Mouse (Mus musculus) spleen, adult 2 months (tissue): ENCODE measurements around the gene Dnah1. TPM values are rescaled to one million over a fixed set of nuclear protein-coding genes. Genes with fewer than 3 reads are reported as not detected.

Experiments used
- DNase-seq, 2 experiments: peaks; one replicate each; pipeline versions ENCODE4 v3.0.0 to v3.0.0-alpha.2; 2012 to 2021; ENCODE audit warnings: low spot score in 2 of 2, low read depth in 1 of 2
- H3K27ac ChIP-seq: fragments of 200-500 bp; 2 replicates; pipeline ENCODE4 v1.5.1; 2012; ENCODE audit warnings: low read length, inconsistent platforms; ENCODE audit not compliant: insufficient read depth
- H3K27me3 ChIP-seq: fragments of 200-500 bp; 2 replicates; pipeline ENCODE4 v1.6.1; 2012; ENCODE audit warnings: mild to moderate bottlenecking, moderate library complexity, low read length, inconsistent platforms; ENCODE audit not compliant: control insufficient read depth, insufficient read depth
- H3K36me3 ChIP-seq: fragments of 200-500 bp; 2 replicates; pipeline ENCODE4 v1.6.1; 2012; ENCODE audit warnings: mild to moderate bottlenecking, low read length, inconsistent platforms; ENCODE audit not compliant: control insufficient read depth, insufficient read depth
- H3K4me1 ChIP-seq: fragments of 200-500 bp; 2 replicates; pipeline ENCODE4 v1.6.1; 2011; ENCODE audit warnings: inconsistent platforms; ENCODE audit not compliant: control insufficient read depth, insufficient read depth, insufficient read length
- H3K4me3 ChIP-seq: fragments of 200-500 bp; 2 replicates; pipeline ENCODE4 v1.5.1; 2011; ENCODE audit warnings: mild to moderate bottlenecking, inconsistent platforms; ENCODE audit not compliant: insufficient read depth, insufficient read length; ENCODE audit errors: extremely low read depth
- CTCF ChIP-seq: fragments of 200-500 bp; IDR thresholded peaks from 2 replicates; pipeline ENCODE4 v1.5.1; 2011; ENCODE audit warnings: mild to moderate bottlenecking, inconsistent platforms; ENCODE audit not compliant: insufficient read depth, insufficient read length, insufficient replicate concordance; ENCODE audit errors: extremely low read depth
- POLR2A ChIP-seq: fragments of 200-500 bp; IDR thresholded peaks from 2 replicates; pipeline ENCODE4 v1.6.1; 2011; ENCODE audit warnings: low read depth, low read length, inconsistent platforms
- WGBS: fragments of 180-500 bp; shearing (Covaris S2); methylation state at CpG from one replicate; pipeline ENCODE4 v1.1.7; 2018; 5-methylcytosine and 5-hydroxymethylcytosine counted together
- polyA plus RNA-seq: library from polyadenylated mRNA; depleted of rRNA; stranded (reverse); fragments of >200 nt; gene quantifications from 2 replicates; pipeline ENCODE4 v1.2.3, GENCODE M21; 2012

Gene Dnah1
- polyA plus RNA-seq, 1 experiment, result 0.30 TPM

- no peaks in the 10 kb centered on the region for H3K36me3 ChIP-seq
- no peak overlapping the region for H3K4me3 ChIP-seq
- no peak for TF ChIP-seq CTCF
- TF ChIP-seq POLR2A, result no peak
- DNase-seq, result no peak
- no peak overlapping the region for H3K27ac ChIP-seq
- WGBS, result 67% methylated on average over 4 of the region's 4 CpGs
- H3K4me1 ChIP-seq, result peaks cover 3% of the 10 kb centered on the region; the same call in 1 of the 2 replicates
- no peaks in the 10 kb centered on the region for H3K27me3 ChIP-seq
Observed at GRCm38 (mm10) chr14:31327681-31328080, 4.0 kb upstream of the Dnah1 start.

DNA sequence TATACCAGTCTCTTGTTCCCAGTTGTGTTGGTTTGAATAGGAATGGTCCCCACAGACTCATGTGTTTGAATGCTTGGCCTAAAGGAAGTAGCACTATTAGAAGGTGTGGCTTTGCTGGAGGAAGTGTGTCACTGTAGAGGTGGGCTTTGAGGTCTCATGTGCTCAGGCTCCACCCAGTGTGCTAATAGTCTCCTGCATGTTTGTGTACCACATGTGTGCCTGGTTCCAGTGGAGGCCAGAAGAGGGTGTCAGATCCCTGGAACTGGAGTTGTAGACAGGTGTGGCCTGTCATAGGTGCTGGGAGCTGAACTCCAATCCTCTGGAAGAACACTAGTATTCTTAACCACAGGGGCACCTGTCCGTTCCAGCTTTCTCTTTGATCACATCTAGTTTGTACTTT lies 3.5 kb upstream of the Dnah1 start:
- H3K36me3 ChIP-seq, result no peaks in the 10 kb centered on the region
- no peak for DNase-seq
- H3K27ac ChIP-seq, result no peak overlapping the region
- TF ChIP-seq POLR2A (no peak), CTCF (no peak)
- H3K4me1 ChIP-seq, result peaks cover 3% of the 10 kb centered on the region; the same call in 1 of the 2 replicates
- no peak overlapping the region for H3K4me3 ChIP-seq
- 81% methylated on average over 1 of the region's 1 CpGs for WGBS
- H3K27me3 ChIP-seq, result no peaks in the 10 kb centered on the region

DNA sequence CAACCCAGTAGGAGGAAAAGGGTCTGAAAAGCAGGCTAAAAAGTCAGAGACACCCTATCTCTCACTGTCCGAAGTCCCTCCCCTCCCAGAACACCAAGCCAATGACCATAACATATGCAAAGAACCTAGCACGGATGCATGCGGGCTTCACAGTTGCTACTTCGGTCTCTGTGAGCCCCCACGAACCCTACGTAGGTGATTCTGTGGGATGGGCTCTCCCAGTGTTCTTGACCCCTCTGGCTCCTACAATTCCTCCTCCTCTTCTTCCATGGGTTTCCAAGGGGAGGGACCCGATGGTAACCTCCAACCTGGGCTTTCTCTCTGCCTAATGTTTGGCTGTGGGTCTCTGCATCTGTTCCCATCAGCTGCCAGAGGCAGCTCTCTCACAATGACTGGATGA lies 3.1 kb upstream of the Dnah1 start:
- TF ChIP-seq CTCF (no peak), POLR2A (no peak)
- H3K27ac ChIP-seq, result no peak overlapping the region
- no peaks in the 10 kb centered on the region for H3K27me3 ChIP-seq
- DNase-seq, result no peak
- H3K4me1 ChIP-seq, result peaks cover 3% of the 10 kb centered on the region; the same call in 1 of the 2 replicates
- no peaks in the 10 kb centered on the region for H3K36me3 ChIP-seq
- WGBS, result 89% methylated on average over 7 of the region's 7 CpGs
- no peak overlapping the region for H3K4me3 ChIP-seq

GRCm38 (mm10) chr14:31325551-31325950 lies 1.9 kb upstream of the Dnah1 start:
- 33% methylated on average over 5 of the region's 5 CpGs for WGBS
- H3K36me3 ChIP-seq, result no peaks in the 10 kb centered on the region
- no peak for TF ChIP-seq POLR2A
- TF ChIP-seq CTCF, result peak; percentile 48; the same call in 1 of the 2 replicates
- DNase-seq, result no peak
- H3K27me3 ChIP-seq, result no peaks in the 10 kb centered on the region
- H3K27ac ChIP-seq, result no peak overlapping the region
- peaks cover 3% of the 10 kb centered on the region; the same call in 1 of the 2 replicates for H3K4me1 ChIP-seq
- H3K4me3 ChIP-seq, result no peak overlapping the region

DNA sequence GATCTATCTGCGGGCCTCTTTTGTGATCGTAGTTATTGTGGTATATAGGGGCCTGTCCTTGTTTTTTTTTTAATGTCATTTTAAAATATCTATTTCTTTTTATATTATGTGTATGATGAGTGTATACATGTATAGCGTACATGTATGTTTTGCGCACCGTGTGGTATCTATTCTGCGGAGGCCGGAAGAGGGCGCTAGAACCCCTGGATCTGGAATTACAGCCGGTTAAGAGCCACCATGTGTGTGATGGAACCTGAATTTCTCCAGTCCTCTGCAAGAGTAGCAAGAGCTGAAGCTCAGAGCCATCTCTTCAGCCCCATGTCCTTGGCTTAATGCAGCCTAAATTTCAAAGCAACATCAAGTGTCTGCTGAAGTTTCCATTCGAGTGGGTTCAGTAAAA lies 1.2 kb upstream of the Dnah1 start:
- 71% methylated on average over 10 of the region's 10 CpGs for WGBS
- no peaks in the 10 kb centered on the region for H3K27me3 ChIP-seq
- no peak overlapping the region for H3K4me3 ChIP-seq
- no peak overlapping the region for H3K27ac ChIP-seq
- TF ChIP-seq POLR2A (no peak), CTCF (no peak)
- no peaks in the 10 kb centered on the region for H3K36me3 ChIP-seq
- no peak for DNase-seq
- H3K4me1 ChIP-seq, result peaks cover 3% of the 10 kb centered on the region; the same call in 1 of the 2 replicates

DNA sequence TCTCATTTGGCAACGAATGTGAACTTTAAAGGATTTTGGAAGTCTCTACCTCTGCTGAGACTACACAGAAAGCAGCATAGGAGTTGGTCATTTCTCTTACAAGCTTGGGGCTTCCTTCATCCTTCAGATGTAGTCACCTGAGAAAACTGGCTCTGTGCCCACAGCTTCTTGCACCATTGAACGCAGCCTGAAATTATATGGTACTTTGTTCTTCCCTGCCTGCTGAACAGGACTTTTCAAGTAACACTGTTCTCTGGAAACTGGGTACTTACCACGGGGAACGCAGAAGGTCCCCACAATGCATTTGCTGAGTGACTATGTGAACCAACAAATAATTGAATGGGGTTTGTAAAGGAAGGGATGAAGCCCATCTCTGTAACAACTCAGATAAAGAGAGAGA lies 507 bp downstream of the Dnah1 start:
- 48% methylated on average over 4 of the region's 4 CpGs for WGBS

DNA sequence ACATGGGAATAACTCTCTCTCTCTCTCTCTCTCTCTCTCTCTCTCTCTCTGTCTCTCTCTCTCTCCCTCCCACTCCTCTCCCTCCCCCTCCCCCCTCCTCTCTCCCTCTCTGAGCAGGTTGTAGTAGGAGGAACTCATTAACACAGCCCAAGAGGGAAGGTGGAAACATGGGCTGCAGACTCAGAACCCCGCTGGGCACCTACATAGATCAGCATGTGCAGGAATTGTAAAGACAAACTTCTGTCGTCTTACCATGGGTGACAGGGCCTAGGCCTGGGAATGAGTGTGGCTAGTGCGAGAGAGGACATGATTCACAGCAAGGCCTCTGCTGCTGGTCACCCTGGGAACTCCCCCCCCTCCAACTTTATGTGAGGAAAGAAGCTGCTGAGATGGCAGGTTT lies 1.5 kb downstream of the Dnah1 start:
- Histone ChIP-seq H3K4me3 (no peak overlapping the region), H3K27me3 (no peaks in the 10 kb centered on the region), H3K27ac (no peak overlapping the region), H3K36me3 (no peaks in the 10 kb centered on the region), H3K4me1 (peaks cover 3% of the 10 kb centered on the region; the same call in 1 of the 2 replicates)
- TF ChIP-seq CTCF (no peak), POLR2A (no peak)
- DNase-seq, result no peak
- 81% methylated on average over 3 of the region's 3 CpGs for WGBS

More for the DNA sequence above, 507 bp downstream of the Dnah1 start:
- Histone ChIP-seq H3K27me3 (no peaks in the 10 kb centered on the region), H3K27ac (peak overlapping the region; percentile 24; the same call in 1 of the 2 replicates), H3K4me1 (peaks cover 3% of the 10 kb centered on the region; the same call in 1 of the 2 replicates), H3K4me3 (peak overlapping the region; percentile 32; the same call in 1 of the 2 replicates), H3K36me3 (no peaks in the 10 kb centered on the region)
- no peak for DNase-seq
- no peak for TF ChIP-seq CTCF
- no peak for TF ChIP-seq POLR2A
